Mouse (Mus musculus): ENCODE measurements at regions not wholly inside any gene's neighbourhood (a gene's known extent, or its start where the extent isn't known, plus 50 kb on each side); places are given as distances from the start of the nearest gene placed in this dataset.

GRCm38 (mm10) chr16:21315751-21316151, 107.2 kb upstream of the Vps8 start:
- no peak overlapping the region for H3K4me2 ChIP-seq (replicated peaks)
- no peaks in the 10 kb centered on the region for H3K36me3 ChIP-seq (replicated peaks; ENCODE audit: control insufficient read depth, insufficient read depth)
- WGBS = 49% methylated on average over 6 of the region's 6 CpGs
- no peaks in the 10 kb centered on the region for H3K9me3 ChIP-seq (ENCODE audit: control insufficient read depth, low read length)
- no peak overlapping the region for H3K9ac ChIP-seq
- no peak overlapping the region for H3K27ac ChIP-seq
- no peaks in the 10 kb centered on the region for H3K27me3 ChIP-seq (ENCODE audit: control insufficient read depth, insufficient read depth, low read length)
- DNase-seq (ENCODE audit: low spot score) = no peak
- H3K4me1 ChIP-seq (replicated peaks; ENCODE audit: control insufficient read depth, insufficient read depth, low read length) = peaks cover 9% of the 10 kb centered on the region
- 0 out of 2 replicates have a peak, but pooled peaks have one; percentile 7 for ATAC-seq (ENCODE audit: low FRiP score)
- no peak overlapping the region for H3K4me3 ChIP-seq (replicated peaks; ENCODE audit: low read length)

DNA sequence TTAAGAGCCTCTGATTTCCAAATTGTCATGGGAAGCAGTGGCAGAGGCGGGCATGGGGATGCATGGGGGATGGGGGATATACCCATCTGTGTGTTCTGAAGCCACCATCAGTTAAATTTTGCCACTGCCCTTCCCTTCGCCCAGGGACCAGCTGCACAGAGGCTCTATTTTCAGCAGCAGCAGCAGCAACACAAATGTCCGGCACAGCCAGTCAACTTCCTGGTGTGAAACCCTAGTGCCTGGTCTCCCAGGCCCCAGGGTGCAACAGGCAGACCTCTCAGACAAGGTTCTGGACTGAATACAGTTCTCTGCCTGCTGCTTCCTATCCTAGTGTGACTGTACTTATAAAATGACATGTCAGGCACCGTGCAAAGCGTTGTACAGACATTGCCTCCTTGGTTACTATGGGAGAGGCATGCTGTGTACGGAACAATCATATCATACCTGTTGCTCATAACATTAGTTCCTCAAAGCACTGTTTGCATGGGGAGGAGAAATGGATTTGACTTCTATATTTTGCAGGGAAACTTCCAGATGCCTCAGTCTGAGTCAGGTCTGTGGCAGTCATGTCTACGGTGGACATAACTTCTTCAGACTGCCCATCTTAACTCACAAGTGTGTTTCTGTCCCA, 104.8 kb upstream of the Vps8 start:
- no peak overlapping the region for H3K27ac ChIP-seq
- H3K9me3 ChIP-seq (ENCODE audit: control insufficient read depth, low read length) = no peaks in the 10 kb centered on the region
- ATAC-seq (ENCODE audit: low FRiP score) (no peak), DNase-seq (ENCODE audit: low spot score) (no peak)
- no peaks in the 10 kb centered on the region for H3K27me3 ChIP-seq (ENCODE audit: control insufficient read depth, insufficient read depth, low read length)
- 0 out of 2 replicates have a peak, but pooled peaks cover 3% of the 10 kb centered on the region for H3K4me1 ChIP-seq (replicated peaks; ENCODE audit: control insufficient read depth, insufficient read depth, low read length)
- H3K9ac ChIP-seq = no peak overlapping the region
- no peak overlapping the region for H3K4me2 ChIP-seq (replicated peaks)
- H3K4me3 ChIP-seq (replicated peaks; ENCODE audit: low read length) = no peak overlapping the region
- no peaks in the 10 kb centered on the region for H3K36me3 ChIP-seq (replicated peaks; ENCODE audit: control insufficient read depth, insufficient read depth)
- WGBS = 79% methylated on average over 7 of the region's 7 CpGs

DNA sequence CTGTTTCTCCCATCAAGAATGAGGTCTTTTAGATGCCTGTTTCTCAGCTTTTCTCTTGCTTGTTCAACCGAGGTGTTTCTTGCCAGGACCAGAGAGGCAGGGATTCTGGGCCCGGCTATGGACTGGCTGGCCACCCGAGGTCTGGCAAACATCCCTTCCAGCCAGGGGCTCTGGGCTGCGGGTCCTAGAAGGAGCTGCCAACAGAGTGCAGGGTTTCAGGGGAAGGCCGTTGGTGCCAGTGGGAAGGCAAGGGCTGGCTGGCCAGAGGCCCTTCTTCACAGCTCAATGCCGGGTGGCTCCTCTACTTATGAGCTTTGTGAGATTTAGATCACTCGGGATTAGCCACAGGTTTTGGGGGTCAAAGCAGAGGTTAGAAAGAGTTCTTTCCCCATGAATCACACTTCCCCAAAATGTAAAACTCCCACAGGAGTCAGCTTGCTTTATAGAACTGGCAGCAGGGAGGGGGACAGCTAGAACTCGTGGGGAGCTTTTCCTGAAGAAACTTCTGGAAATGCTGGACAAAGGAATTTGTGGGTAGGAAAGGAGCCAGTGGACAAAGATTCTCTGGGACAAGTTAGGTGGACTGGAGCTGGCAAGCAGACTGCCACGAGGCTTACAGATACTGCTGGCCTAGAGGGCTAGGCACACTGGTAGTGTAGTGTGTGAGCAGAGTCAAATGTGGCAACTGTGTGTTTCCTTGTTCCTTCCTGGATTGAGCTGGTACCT, 104.1 kb upstream of the Vps8 start:
- Histone ChIP-seq H3K36me3 (replicated peaks; ENCODE audit: control insufficient read depth, insufficient read depth) (no peaks in the 10 kb centered on the region), H3K9ac (no peak overlapping the region), H3K9me3 (ENCODE audit: control insufficient read depth, low read length) (no peaks in the 10 kb centered on the region), H3K4me1 (replicated peaks; ENCODE audit: control insufficient read depth, insufficient read depth, low read length) (0 out of 2 replicates have a peak, but pooled peaks cover 3% of the 10 kb centered on the region), H3K27me3 (ENCODE audit: control insufficient read depth, insufficient read depth, low read length) (no peaks in the 10 kb centered on the region), H3K4me2 (replicated peaks) (no peak overlapping the region), H3K27ac (no peak overlapping the region), H3K4me3 (replicated peaks; ENCODE audit: low read length) (no peak overlapping the region)
- no peak for DNase-seq (ENCODE audit: low spot score)
- ATAC-seq (ENCODE audit: low FRiP score) = no peak
- WGBS = 73% methylated on average over 9 of the region's 9 CpGs

- Histone ChIP-seq H3K4me1 (replicated peaks; ENCODE audit: control insufficient read depth, insufficient read depth, low read length) (0 out of 2 replicates have a peak, but pooled peaks cover 3% of the 10 kb centered on the region), H3K4me3 (replicated peaks; ENCODE audit: low read length) (no peak overlapping the region), H3K36me3 (replicated peaks; ENCODE audit: control insufficient read depth, insufficient read depth) (no peaks in the 10 kb centered on the region), H3K9ac (no peak overlapping the region), H3K27me3 (ENCODE audit: control insufficient read depth, insufficient read depth, low read length) (no peaks in the 10 kb centered on the region), H3K4me2 (replicated peaks) (no peak overlapping the region), H3K9me3 (ENCODE audit: control insufficient read depth, low read length) (no peaks in the 10 kb centered on the region), H3K27ac (no peak overlapping the region)
- WGBS = 90% methylated on average over 2 of the region's 2 CpGs
- DNase-seq (ENCODE audit: low spot score) (no peak), ATAC-seq (ENCODE audit: low FRiP score) (no peak)
These were observed 102.6 kb upstream of the Vps8 start for GRCm38 (mm10) chr16:21320284-21320683.

- Histone ChIP-seq H3K9me3 (ENCODE audit: control insufficient read depth, low read length) (no peaks in the 10 kb centered on the region), H3K9ac (0 out of 2 replicates have a peak overlapping the region, but pooled peaks have one; percentile 16), H3K27me3 (ENCODE audit: control insufficient read depth, insufficient read depth, low read length) (no peaks in the 10 kb centered on the region), H3K4me1 (replicated peaks; ENCODE audit: control insufficient read depth, insufficient read depth, low read length) (0 out of 2 replicates have a peak, but pooled peaks cover 3% of the 10 kb centered on the region), H3K36me3 (replicated peaks; ENCODE audit: control insufficient read depth, insufficient read depth) (no peaks in the 10 kb centered on the region), H3K4me2 (replicated peaks) (no peak overlapping the region), H3K4me3 (replicated peaks; ENCODE audit: low read length) (no peak overlapping the region), H3K27ac (no peak overlapping the region)
- WGBS = 53% methylated on average over 18 of the region's 18 CpGs
- DNase-seq (ENCODE audit: low spot score) = no peak
- no peak for ATAC-seq (ENCODE audit: low FRiP score)
These were observed 101.5 kb upstream of the Vps8 start for GRCm38 (mm10) chr16:21321188-21322070.

DNA sequence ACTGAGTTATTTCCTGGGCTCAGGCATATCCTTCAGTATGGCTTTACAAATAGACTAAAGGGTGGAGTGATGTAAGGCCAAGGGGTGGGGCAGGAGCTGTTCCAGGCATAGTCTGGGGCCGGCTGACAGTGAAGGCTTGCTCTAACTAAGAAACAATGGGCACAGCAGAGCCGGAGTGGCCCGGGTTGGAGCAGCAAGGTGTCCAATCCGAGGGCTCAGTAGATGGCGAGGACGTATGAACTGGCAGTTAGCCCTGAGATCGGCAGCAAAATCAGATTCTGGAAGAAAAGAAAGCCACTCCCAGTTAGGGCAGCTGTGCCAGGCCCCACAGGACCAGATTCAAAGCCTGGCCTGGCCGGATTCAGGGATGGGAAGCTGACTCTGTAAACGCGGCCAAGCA, 100.5 kb upstream of the Vps8 start:
- Histone ChIP-seq H3K4me2 (replicated peaks) (no peak overlapping the region), H3K4me3 (replicated peaks; ENCODE audit: low read length) (no peak overlapping the region), H3K36me3 (replicated peaks; ENCODE audit: control insufficient read depth, insufficient read depth) (no peaks in the 10 kb centered on the region), H3K27me3 (ENCODE audit: control insufficient read depth, insufficient read depth, low read length) (no peaks in the 10 kb centered on the region), H3K27ac (no peak overlapping the region), H3K9me3 (ENCODE audit: control insufficient read depth, low read length) (no peaks in the 10 kb centered on the region), H3K4me1 (replicated peaks; ENCODE audit: control insufficient read depth, insufficient read depth, low read length) (0 out of 2 replicates have a peak, but pooled peaks cover 3% of the 10 kb centered on the region), H3K9ac (no peak overlapping the region)
- ATAC-seq (ENCODE audit: low FRiP score) (peak; percentile 78; the same call in 1 of the 2 replicates), DNase-seq (ENCODE audit: low spot score) (peak; percentile 59)
- 28% methylated on average over 10 of the region's 10 CpGs for WGBS

- no peak overlapping the region for H3K27ac ChIP-seq
- H3K4me2 ChIP-seq (replicated peaks) = no peak overlapping the region
- no peak overlapping the region for H3K9ac ChIP-seq
- no peaks in the 10 kb centered on the region for H3K27me3 ChIP-seq (ENCODE audit: control insufficient read depth, insufficient read depth, low read length)
- ATAC-seq (ENCODE audit: low FRiP score) (no peak), DNase-seq (ENCODE audit: low spot score) (no peak)
- H3K36me3 ChIP-seq (replicated peaks; ENCODE audit: control insufficient read depth, insufficient read depth) = no peaks in the 10 kb centered on the region
- no peak overlapping the region for H3K4me3 ChIP-seq (replicated peaks; ENCODE audit: low read length)
- no peaks in the 10 kb centered on the region for H3K9me3 ChIP-seq (ENCODE audit: control insufficient read depth, low read length)
- no peaks in the 10 kb centered on the region for H3K4me1 ChIP-seq (replicated peaks; ENCODE audit: control insufficient read depth, insufficient read depth, low read length)
- 81% methylated on average over 3 of the region's 3 CpGs for WGBS
These were observed 99.4 kb upstream of the Vps8 start for GRCm38 (mm10) chr16:21323446-21324034.

- ATAC-seq (ENCODE audit: low FRiP score) = no peak
These were observed 94.9 kb upstream of the Vps8 start for GRCm38 (mm10) chr16:21327969-21328368.

DNA sequence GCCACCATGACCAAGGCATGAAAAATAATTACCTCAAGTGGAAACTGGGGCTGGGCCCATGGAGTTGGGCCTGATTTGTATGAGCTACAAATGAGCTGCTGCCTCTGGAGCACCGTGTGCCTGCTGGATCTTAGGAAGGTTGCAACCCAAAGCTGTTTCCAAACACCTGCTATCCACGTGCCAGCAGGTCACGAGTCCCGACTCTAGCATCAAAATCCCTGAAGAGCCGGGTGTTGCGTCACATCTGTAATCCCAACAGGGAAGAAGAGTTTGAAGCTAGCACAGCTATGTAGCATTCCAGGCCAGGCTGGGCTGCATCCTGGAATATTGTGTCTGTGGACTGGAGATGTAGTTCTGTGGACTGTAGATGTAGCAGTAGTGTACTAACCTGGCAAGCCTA, 93.7 kb upstream of the Vps8 start:
- H3K27me3 ChIP-seq (ENCODE audit: control insufficient read depth, insufficient read depth, low read length) = no peaks in the 10 kb centered on the region
- no peak overlapping the region for H3K27ac ChIP-seq
- no peaks in the 10 kb centered on the region for H3K9me3 ChIP-seq (ENCODE audit: control insufficient read depth, low read length)
- DNase-seq (ENCODE audit: low spot score) (no peak), ATAC-seq (ENCODE audit: low FRiP score) (no peak)
- no peaks in the 10 kb centered on the region for H3K36me3 ChIP-seq (replicated peaks; ENCODE audit: control insufficient read depth, insufficient read depth)
- 91% methylated on average over 6 of the region's 6 CpGs for WGBS
- H3K4me3 ChIP-seq (replicated peaks; ENCODE audit: low read length) = no peak overlapping the region
- no peak overlapping the region for H3K9ac ChIP-seq
- H3K4me1 ChIP-seq (replicated peaks; ENCODE audit: control insufficient read depth, insufficient read depth, low read length) = peaks cover 19% of the 10 kb centered on the region
- H3K4me2 ChIP-seq (replicated peaks) = no peak overlapping the region

More at GRCm38 (mm10) chr16:21327969-21328368, 94.9 kb upstream of the Vps8 start:
- H3K27ac ChIP-seq = no peak overlapping the region
- H3K4me1 ChIP-seq (replicated peaks; ENCODE audit: control insufficient read depth, insufficient read depth, low read length) = peaks cover 15% of the 10 kb centered on the region; the same call in 1 of the 2 replicates
- no peaks in the 10 kb centered on the region for H3K36me3 ChIP-seq (replicated peaks; ENCODE audit: control insufficient read depth, insufficient read depth)
- WGBS = 95% methylated on average over 4 of the region's 4 CpGs
- H3K27me3 ChIP-seq (ENCODE audit: control insufficient read depth, insufficient read depth, low read length) = no peaks in the 10 kb centered on the region
- no peaks in the 10 kb centered on the region for H3K9me3 ChIP-seq (ENCODE audit: control insufficient read depth, low read length)
- no peak overlapping the region for H3K4me2 ChIP-seq (replicated peaks)
- H3K9ac ChIP-seq = no peak overlapping the region
- no peak for DNase-seq (ENCODE audit: low spot score)
- H3K4me3 ChIP-seq (replicated peaks; ENCODE audit: low read length) = no peak overlapping the region

All from hindbrain, embryonic 14.5 days (tissue).